Mouse (Mus musculus) liver, embryonic 11.5 days (tissue): ENCODE measurements around the gene Mettl24. TPM values are rescaled to one million over a fixed set of nuclear protein-coding genes. Genes with fewer than 3 reads are reported as not detected.
A peak's percentile ranks its signal among the peaks of the same experiment; 100 is the strongest.

Experiments used
- ATAC-seq: fragments of 200-750 bp; cut with Nextera tagmentation; replicated peaks from 2 replicates; pipeline ENCODE4 v1.8.0; 2017; ENCODE audit warnings: moderate number of reproducible peaks, mild to moderate bottlenecking, moderate TSS enrichment, moderate library complexity; ENCODE audit not compliant: low FRiP score
- DNase-seq: peaks from one replicate; pipeline ENCODE4 v3.0.0-alpha.2; 2017; ENCODE audit warnings: low spot score
- H3K27ac ChIP-seq: fragments of 300-500 bp; sonication (generic); 2 replicates; pipeline ENCODE4 v1.5.1; 2014; ENCODE audit warnings: mild to moderate bottlenecking, low read depth, low read length, control low read depth
- H3K27me3 ChIP-seq: fragments of 300-500 bp; sonication (generic); replicated peaks from 2 replicates; pipeline ENCODE4 v1.6.1; 2014; ENCODE audit warnings: low read length, mixed read lengths; ENCODE audit not compliant: control insufficient read depth, insufficient read depth
- H3K36me3 ChIP-seq: fragments of 300-500 bp; sonication (generic); 2 replicates; pipeline ENCODE4 v1.6.1; 2014; ENCODE audit warnings: mild to moderate bottlenecking, low read length, moderate library complexity, mixed read lengths; ENCODE audit not compliant: control insufficient read depth, insufficient read depth
- H3K4me1 ChIP-seq: fragments of 300-500 bp; sonication (generic); replicated peaks from 2 replicates; pipeline ENCODE4 v1.6.1; 2014; ENCODE audit warnings: low read length, mixed read lengths; ENCODE audit not compliant: control insufficient read depth, insufficient read depth
- H3K4me2 ChIP-seq: fragments of 300-500 bp; sonication (generic); 2 replicates; pipeline ENCODE4 v1.6.1; 2014; ENCODE audit warnings: mild to moderate bottlenecking, control low read depth, moderate library complexity
- H3K4me3 ChIP-seq: fragments of 300-500 bp; sonication (generic); 2 replicates; pipeline ENCODE4 v1.5.1; 2014; ENCODE audit warnings: low read depth, low read length, control low read depth
- H3K9ac ChIP-seq: fragments of 300-500 bp; sonication (generic); 2 replicates; pipeline ENCODE4 v1.6.1; 2014; ENCODE audit warnings: low read depth, low read length, control low read depth
- H3K9me3 ChIP-seq: fragments of 300-500 bp; sonication (generic); 2 replicates; pipeline ENCODE4 v1.6.1; 2016; ENCODE audit warnings: low read length, inconsistent platforms, mixed read lengths; ENCODE audit not compliant: control insufficient read depth
- WGBS: fragments of 180-500 bp; shearing (Covaris S2); extraction: QIAGEN DNeasy Blood & Tissue Kit; methylation state at CpG from one replicate; pipeline ENCODE4 v1.1.7; 2014; 5-methylcytosine and 5-hydroxymethylcytosine counted together
- polyA plus RNA-seq: library from polyadenylated mRNA; unstranded; fragments of >200 nt; fragmentation: Nextera tagmentation; extraction: Ambion mirVana; gene quantifications from 2 replicates; pipeline ENCODE4 v1.2.1, GENCODE M21; 2014

The Mettl24 gene
- polyA plus RNA-seq, 1 experiment from 2014 or later: 1.1 TPM

- no peak overlapping the region for H3K4me2 ChIP-seq
- no peak overlapping the region for H3K4me3 ChIP-seq
- no peak overlapping the region for H3K9ac ChIP-seq
- no peak overlapping the region for H3K27ac ChIP-seq
- H3K27me3 ChIP-seq: no peaks in the 10 kb centered on the region
- H3K4me1 ChIP-seq: no peaks in the 10 kb centered on the region
- ATAC-seq (no peak), DNase-seq (no peak)
- H3K9me3 ChIP-seq: no peaks in the 10 kb centered on the region
- no peaks in the 10 kb centered on the region for H3K36me3 ChIP-seq
- 50% methylated on average over 3 of the region's 3 CpGs for WGBS
Measured at GRCm38 (mm10) chr10:40733291-40733690, 50.2 kb downstream of the Mettl24 start.

GRCm38 (mm10) chr10:40736172-40736571 is 53.1 kb downstream of the Mettl24 start:
- Histone ChIP-seq H3K9ac (no peak overlapping the region), H3K9me3 (no peaks in the 10 kb centered on the region), H3K4me3 (no peak overlapping the region), H3K27me3 (no peaks in the 10 kb centered on the region), H3K4me1 (no peaks in the 10 kb centered on the region), H3K27ac (no peak overlapping the region), H3K36me3 (no peaks in the 10 kb centered on the region), H3K4me2 (no peak overlapping the region)
- 81% methylated on average over 6 of the region's 6 CpGs for WGBS
- DNase-seq: no peak
- ATAC-seq: no peak

GRCm38 (mm10) chr10:40737274-40738112 is 54.4 kb downstream of the Mettl24 start:
- ATAC-seq (no peak), DNase-seq (peak; percentile 29)
- no peaks in the 10 kb centered on the region for H3K27me3 ChIP-seq
- H3K27ac ChIP-seq: no peak overlapping the region
- no peak overlapping the region for H3K4me2 ChIP-seq
- no peak overlapping the region for H3K9ac ChIP-seq
- no peak overlapping the region for H3K4me3 ChIP-seq
- no peaks in the 10 kb centered on the region for H3K36me3 ChIP-seq
- no peaks in the 10 kb centered on the region for H3K9me3 ChIP-seq
- 61% methylated on average over 22 of the region's 22 CpGs for WGBS
- no peaks in the 10 kb centered on the region for H3K4me1 ChIP-seq

GRCm38 (mm10) chr10:40740696-40741095 is 57.6 kb downstream of the Mettl24 start:
- H3K27me3 ChIP-seq: no peaks in the 10 kb centered on the region
- 36% methylated on average over 3 of the region's 3 CpGs for WGBS
- H3K4me3 ChIP-seq: no peak overlapping the region
- H3K9ac ChIP-seq: no peak overlapping the region
- no peak for ATAC-seq
- no peak for DNase-seq
- no peak overlapping the region for H3K4me2 ChIP-seq
- H3K27ac ChIP-seq: no peak overlapping the region
- H3K36me3 ChIP-seq: no peaks in the 10 kb centered on the region
- no peaks in the 10 kb centered on the region for H3K9me3 ChIP-seq
- H3K4me1 ChIP-seq: no peaks in the 10 kb centered on the region

- no peak overlapping the region for H3K4me2 ChIP-seq
- ATAC-seq (no peak), DNase-seq (no peak)
- no peaks in the 10 kb centered on the region for H3K36me3 ChIP-seq
- H3K27ac ChIP-seq: no peak overlapping the region
- no peaks in the 10 kb centered on the region for H3K27me3 ChIP-seq
- no peaks in the 10 kb centered on the region for H3K9me3 ChIP-seq
- no peaks in the 10 kb centered on the region for H3K4me1 ChIP-seq
- H3K4me3 ChIP-seq: no peak overlapping the region
- no peak overlapping the region for H3K9ac ChIP-seq
- 56% methylated on average over 10 of the region's 10 CpGs for WGBS
Measured at GRCm38 (mm10) chr10:40750293-40751047, 67.4 kb downstream of the Mettl24 start.

- Histone ChIP-seq H3K9me3 (no peaks in the 10 kb centered on the region), H3K4me2 (no peak overlapping the region)
Measured at GRCm38 (mm10) chr10:40751157-40751556, 68.1 kb downstream of the Mettl24 start.

GRCm38 (mm10) chr10:40753036-40753435 is 70.0 kb downstream of the Mettl24 start:
- no peaks in the 10 kb centered on the region for H3K4me1 ChIP-seq
- H3K27me3 ChIP-seq: no peaks in the 10 kb centered on the region
- ATAC-seq (no peak), DNase-seq (no peak)
- no peaks in the 10 kb centered on the region for H3K36me3 ChIP-seq
- no peak overlapping the region for H3K9ac ChIP-seq
- 80% methylated on average over 3 of the region's 3 CpGs for WGBS
- H3K4me2 ChIP-seq: no peak overlapping the region
- no peak overlapping the region for H3K27ac ChIP-seq
- no peak overlapping the region for H3K4me3 ChIP-seq
- H3K9me3 ChIP-seq: no peaks in the 10 kb centered on the region

More at GRCm38 (mm10) chr10:40751157-40751556, 68.1 kb downstream of the Mettl24 start:
- Histone ChIP-seq H3K9ac (no peak overlapping the region), H3K36me3 (no peaks in the 10 kb centered on the region), H3K27me3 (no peaks in the 10 kb centered on the region), H3K27ac (no peak overlapping the region; the same call in 1 of the 2 replicates), H3K4me3 (no peak overlapping the region), H3K4me1 (no peaks in the 10 kb centered on the region)
- ATAC-seq: no peak
- DNase-seq: no peak
- 70% methylated on average over 13 of the region's 13 CpGs for WGBS

- Histone ChIP-seq H3K36me3 (no peaks in the 10 kb centered on the region), H3K27ac (no peak overlapping the region), H3K4me1 (no peaks in the 10 kb centered on the region), H3K9me3 (no peaks in the 10 kb centered on the region), H3K9ac (no peak overlapping the region), H3K4me2 (no peak overlapping the region), H3K4me3 (no peak overlapping the region), H3K27me3 (no peaks in the 10 kb centered on the region)
- WGBS: 63% methylated on average over 11 of the region's 11 CpGs
- ATAC-seq (no peak), DNase-seq (no peak)
Measured at GRCm38 (mm10) chr10:40758171-40759010, 75.3 kb downstream of the Mettl24 start.
